Mouse (Mus musculus): ENCODE results near the gene Jagn1.

Gene Jagn1

DNA sequence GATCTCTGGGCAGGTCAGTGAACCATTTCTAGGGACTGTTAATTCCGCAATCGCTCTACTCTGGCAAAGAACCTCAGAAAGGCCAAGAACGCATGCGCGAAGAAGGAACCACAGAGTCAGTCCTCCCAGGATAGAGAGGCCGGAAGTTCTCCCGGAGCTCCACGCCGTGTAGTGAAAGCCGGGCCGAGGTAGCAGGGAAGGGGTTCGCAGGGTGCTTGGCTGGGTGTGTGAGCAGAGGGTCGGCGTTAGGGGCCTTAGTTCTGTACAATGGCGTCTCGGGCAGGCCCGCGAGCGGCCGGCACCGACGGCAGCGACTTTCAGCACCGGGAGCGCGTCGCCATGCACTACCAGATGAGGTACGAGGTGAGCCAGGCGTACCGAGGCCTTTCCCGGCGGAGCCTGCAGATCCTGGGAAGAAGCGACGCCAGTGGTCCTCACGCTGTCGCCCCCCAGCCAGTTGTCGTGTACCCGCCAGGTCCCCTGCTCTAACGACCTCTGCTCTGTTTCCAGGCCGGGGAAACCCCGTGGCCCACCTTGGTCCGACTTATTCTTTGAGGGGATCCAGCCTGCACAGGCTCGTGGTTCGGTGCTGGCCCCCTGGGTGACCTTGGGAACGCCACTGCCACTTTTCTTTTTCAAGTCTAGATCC is at the start of gene Jagn1:
Gene Jagn1, plus strand, starts transcription at position 128 of the 649 bp plus-strand sequence.
- DNase-seq (ENCODE audit: low spot score): peak; percentile 90

DNA sequence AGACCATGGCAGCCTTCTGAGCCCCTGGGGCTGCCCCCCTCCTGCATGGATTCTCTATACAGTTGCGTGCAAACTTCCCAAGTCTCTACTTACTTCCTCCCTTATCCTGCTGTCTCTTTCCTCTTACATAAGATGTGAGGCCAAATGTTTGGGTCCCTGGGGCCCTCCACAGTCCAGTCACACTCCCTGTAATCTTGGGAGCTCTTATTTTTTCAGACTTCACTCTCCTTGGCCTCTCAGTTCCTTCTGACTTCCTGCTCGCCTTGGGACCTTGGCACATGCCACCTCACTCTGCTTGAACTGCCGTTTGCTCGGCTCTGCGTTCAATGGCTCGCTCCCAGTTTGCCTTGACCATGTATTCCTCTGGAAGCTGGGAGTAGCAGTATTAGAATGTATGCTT is 48.4 kb upstream of the Jagn1 start:
- no peak for DNase-seq (ENCODE audit: low spot score)

DNA sequence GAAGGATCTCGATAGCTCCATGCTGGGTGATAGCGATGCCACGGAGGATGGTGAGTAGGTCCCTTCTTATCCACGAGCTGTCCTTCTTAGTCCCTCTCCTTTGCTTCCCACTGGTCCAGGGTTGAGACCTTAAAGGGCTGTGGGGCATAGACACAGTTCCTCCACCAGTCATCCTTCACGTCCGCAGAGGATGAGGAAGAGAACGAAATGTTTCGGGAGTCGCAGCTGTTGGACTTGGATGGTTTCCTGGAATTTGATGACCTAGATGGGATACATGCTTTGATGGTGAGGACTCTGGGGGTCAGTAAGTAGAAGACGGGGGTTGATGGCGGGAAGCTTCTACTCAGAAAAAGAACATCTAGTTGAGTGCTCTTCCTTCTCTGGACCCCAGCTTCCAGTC is 47.6 kb upstream of the Jagn1 start:
- no peak for DNase-seq (ENCODE audit: low spot score)

DNA sequence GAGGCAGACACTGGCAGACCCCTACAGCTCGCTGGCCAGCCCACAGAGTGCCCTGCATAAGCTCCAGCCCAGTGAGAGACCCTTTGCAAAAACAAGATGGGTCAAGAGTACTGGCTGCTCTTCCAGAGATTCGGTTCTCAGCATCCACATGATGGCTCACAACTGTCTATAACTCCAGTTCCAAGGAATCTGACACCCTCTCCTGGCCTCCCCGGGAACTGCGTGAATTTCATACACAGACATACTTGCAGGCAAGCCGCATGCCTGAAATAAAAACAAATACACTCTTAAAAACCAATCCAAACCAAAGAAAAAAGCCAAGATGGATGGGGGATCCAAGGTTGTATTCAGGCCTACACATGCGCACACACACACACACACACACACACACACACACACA is 46.9 kb upstream of the Jagn1 start:
- DNase-seq (ENCODE audit: low spot score): no peak

DNA sequence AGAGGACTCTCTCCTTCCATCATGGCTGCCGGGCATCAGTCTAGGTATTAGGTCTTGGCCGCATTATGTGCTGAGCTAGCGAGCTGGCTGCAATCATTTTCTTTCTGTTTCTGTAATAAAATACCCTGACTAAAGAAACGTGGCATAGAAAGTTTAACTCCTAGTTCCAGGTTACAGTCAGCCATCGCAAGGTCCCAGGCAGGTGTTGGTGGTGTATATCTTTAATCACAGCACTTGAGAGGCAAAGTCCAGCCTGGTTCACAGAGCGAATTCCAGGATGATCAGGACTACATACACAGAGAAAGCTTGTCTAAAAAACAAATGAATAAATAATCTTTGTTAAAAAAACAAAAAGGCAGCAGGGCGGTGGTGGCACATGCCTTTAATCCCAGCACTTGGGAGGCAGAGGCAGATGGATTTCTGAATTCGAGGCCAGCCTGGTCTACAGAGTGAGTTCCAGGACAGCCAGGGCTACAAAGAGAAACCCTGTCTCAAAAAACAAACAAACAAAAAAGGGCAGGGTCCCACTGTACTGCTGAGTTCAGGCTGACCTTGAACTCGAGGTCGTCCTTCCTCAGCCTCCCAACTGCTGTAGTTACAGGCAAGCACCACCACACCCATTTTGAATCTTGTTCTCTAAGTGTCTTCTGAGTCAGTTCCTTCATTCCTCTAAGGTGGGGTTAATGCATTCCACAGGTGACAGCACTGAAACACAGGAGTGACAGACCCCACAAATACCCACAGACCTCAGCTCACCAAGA is 45.9 kb upstream of the Jagn1 start:
- DNase-seq (ENCODE audit: low spot score): no peak

DNA sequence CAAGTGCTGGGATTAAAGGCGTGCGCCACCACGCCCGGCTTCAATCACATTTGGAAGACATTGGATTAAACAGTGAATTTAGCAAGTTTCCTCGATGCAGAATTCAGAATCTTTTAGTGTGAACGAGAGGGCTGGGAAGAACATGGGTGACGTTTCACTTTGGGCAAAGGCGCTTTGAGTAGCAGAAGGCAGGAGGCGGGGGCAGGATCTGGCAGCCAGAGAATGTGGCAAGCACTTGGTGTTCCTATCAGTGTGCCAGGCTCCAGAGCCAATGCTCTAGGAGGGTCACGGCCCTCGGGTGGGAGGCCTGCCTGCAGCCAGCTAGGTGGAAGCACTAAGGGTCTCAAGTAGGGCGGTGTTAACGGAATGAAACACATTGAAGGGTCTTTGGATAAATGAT is 40.3 kb upstream of the Jagn1 start:
- no peak for DNase-seq (ENCODE audit: low spot score)

DNA sequence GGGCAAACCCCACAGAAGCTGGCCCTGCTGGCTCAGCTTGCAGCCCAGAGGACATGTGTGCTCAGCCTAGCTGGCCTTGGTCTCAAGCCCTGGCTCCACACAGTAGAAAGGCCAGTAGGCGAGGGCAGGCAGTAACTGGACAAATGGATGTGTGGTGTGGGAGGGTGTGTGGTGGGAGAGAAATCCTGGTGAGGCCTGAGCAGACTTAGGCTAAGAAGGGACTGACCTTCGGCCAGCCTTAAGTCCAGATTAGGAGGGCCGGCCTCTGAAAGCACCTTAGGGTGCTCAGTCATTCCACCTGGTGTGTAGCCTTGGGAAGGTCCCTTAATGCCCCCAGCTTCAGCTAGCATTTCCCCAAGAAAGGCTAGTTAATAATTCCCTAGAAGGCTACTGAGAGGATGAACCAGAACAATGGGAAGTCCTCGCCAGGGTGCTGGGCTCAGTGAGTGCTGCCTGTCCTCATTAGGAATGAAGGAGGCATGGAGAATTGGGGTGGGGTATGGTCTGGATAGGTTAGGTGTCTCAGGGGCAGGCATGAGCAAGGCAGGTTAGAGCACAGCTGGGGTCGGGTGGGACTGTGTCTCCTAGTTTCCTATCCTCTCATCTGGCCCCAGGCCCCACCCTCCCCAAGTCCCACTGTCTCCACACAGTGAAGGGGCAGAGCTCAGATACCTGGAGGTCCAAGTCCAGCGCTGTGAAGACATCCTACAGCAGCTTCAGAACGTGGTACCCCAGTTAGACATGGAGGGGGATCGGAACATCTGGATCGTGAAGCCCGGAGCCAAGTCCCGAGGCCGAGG is 37.5 kb upstream of the Jagn1 start:
- DNase-seq (ENCODE audit: low spot score): no peak

DNA sequence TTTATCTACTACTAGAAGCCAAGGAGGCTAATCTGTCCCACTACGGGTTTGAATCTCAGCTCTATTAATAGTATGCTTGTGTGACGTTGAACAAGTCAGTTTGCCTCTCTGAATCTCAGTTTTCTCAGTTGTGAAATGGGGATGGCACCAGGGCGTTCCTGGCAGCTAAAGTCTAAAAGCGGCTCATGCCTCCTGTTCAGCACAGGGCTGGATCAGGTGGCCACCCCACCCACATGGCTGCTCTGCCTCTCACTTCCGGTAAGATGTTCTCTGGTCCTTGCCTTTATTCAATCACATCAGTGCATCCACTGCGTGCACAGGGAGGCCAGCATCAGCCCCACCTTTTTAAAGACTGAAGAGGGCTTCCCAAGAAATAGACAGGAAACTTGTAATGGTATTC is 36.9 kb upstream of the Jagn1 start:
- DNase-seq (ENCODE audit: low spot score): no peak

DNA sequence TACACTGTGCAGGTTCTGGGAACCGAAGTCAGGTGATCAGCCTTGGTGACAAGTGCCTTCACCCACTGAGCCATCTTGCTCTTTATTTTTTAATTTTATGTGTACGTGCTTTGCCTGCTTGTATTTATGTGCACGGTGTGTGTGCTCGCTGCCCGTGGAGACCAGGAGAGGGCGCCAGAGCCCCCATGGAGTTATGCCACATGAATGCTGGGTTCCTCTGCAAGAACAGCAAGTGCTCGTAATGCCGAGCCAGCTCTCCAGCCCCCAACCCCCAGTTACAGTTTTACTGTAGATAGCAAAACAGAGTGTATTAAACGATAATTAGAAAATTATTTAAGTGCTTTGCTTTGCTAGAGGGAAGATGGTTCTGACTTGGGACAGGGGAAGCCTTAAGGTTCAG is 35.7 kb upstream of the Jagn1 start:
- no peak for DNase-seq (ENCODE audit: low spot score)

DNA sequence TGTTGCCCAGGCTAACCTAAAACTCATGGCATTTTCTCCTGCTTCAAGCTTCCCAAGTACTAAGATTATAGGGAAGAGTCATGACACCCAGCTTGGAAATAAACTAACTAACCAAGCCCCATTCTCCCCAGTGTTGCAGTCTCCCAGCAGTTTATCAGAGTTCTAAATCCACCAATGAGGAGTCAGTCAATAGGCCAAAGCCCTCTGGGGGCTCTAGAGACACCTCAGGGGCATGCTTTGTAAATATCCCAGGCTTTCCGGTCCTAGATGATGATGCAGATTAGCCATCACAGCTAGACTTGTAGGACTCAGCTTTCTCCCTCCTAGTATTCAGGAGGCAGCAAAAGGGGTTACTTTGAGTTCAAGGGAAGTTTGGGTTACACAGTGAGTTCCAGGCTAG is 32.4 kb upstream of the Jagn1 start:
- no peak for DNase-seq (ENCODE audit: low spot score)

DNA sequence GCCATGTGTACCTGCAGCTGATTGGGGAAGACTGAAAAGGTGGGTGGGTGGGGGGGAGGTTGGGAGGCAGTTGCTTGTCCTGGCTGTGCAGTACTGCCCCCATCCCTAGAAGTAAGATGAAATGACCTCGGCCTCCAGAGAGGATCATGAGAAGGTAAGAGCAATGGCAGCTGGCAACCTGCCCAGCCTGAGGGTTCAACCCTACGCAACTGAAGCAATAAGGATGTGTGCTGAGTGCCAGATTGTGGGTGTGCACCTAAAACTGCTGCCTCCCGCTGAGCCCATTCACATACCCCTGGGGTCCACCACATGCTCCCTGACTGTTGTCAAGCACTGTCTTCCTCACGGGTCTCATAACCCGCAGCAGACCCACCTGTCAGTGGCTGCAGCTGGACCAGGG is 26.0 kb upstream of the Jagn1 start:
- DNase-seq (ENCODE audit: low spot score): no peak

DNA sequence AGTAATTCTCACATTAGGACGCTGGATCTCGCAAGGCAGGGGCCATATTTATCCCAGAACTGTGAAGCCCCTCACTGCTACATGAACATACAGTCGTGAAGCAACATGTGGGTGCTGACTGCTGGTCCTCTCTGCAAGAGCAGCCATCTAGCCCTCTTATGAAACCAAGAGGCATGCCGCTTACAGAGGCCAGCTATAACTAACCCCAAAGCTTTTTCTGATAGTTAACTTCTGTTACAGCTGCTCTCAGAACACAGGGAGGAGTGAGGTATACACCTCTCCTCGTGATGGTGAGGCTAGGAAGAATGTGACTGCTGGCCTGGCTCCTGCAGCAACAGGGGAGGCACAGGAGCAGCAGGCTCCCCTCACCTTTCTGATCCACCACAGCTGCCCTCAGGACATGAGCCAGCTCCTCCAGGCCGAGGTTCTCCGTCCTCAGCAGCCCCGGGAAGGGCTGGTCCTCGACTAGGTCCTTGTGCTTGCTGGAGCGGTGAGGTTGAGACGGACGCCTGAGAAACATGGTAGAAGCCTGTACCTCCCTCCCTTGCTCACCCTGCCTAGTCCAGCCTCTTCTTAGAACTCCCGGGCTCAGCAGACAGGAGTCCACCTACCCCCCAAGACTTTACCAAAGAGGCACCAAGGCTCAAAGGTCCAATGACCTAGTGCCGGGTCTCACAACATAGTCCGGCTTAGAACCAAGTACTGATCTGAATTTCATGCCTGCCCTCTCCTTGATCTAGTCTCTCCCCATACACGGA is 23.7 kb upstream of the Jagn1 start:
- DNase-seq (ENCODE audit: low spot score): no peak

DNA sequence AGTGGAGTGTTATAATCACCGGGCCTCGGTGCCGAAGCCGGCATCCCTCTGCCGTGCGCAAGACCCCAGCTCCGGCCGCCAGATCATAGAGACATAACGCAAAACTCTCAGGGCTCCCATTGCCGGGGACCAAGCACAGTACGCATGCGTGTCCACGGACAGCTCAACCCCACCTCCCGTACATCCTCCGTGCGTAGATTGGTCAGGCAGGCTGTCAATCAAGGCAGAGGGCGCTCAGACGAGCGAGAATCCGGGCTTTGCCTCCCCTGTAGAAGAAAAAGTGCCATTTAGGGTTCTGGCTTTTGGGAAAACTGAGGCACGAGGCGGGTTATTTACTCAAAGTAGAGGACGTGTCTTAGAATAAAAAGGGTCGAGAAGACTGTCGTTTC is 23.2 kb upstream of the Jagn1 start, which contains the start of gene Rpusd3:
Gene Rpusd3, minus strand, starts transcription at position 142 of the 389 bp plus-strand sequence.
- peak; percentile 96 for DNase-seq (ENCODE audit: low spot score)

DNA sequence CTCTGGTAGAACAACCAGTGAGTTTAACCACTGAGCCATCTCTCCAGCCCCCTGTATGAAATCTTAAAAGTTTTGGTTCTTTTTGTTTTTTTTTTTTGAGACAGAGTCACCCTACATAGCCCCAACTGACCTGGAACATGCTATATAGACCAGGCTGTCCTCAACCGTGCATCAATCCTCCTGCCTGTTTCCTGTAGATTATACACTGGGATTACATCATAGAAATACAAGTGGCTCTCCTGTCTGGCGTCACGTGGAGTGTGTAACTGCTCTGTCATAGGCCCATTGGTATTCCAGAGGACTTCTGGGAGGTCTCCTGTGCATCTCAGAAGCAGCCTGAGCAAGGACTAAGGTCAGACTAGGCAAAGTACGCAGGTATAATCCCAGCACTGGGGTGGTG is 19.4 kb upstream of the Jagn1 start:
- DNase-seq (ENCODE audit: low spot score): no peak

DNA sequence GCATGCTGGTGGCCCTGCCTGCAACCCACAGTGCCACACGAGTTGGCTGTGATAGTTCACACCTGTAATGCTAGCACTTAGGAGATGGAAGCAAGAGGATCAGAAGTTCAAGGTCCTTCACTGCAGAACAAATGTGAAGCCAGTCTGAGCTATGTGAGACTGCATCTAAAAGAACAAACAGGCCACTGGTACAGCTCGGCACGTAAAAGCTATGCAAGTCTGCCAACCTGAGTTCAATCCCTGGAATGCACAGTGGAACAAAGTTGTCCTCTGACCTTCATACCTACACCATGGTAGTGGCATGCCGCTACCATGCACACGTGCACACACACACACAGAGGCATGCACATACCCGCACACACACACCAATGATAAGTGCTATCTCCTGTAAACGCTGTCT is 18.2 kb upstream of the Jagn1 start:
- no peak for DNase-seq (ENCODE audit: low spot score)

DNA sequence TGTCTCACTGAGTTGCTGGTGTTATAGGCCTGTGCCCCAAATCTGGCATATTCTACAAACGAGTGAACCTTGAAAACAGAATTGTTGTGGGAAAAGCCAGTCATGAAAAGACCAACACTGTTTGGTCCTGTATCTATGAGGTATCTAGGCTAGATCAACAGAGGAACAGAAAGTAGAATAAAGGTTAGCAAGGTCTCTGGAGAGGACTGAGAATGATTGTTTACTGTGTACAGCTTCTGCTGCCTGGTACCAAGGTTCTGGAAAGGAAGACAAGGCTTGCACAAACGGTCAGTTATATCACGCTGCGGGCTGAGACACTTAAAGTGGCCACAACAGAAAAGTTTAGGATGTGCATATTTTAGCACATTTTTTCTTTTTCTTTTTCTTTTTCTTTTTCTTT is 15.7 kb upstream of the Jagn1 start:
- no peak for DNase-seq (ENCODE audit: low spot score)

DNA sequence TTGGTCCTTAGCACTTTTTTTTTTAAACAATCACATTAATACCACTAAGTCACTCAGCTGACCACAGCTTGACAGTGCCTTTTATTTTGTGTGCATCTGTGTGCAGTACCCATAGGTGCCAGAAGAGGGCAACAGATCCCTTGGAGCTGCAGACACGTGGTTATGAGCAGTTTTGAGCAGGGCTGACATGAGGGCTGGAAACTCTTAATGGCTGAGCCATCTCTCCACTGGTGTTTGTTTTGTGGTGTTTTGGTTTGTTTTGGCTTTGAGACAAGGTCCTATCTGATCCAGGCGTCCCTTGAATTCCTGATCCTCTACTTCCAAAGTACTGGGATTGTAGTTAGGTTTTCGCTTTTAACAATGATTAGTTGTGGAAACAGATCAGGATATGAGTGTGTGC is 15.0 kb upstream of the Jagn1 start:
- peak; percentile 57 for DNase-seq (ENCODE audit: low spot score)

DNA sequence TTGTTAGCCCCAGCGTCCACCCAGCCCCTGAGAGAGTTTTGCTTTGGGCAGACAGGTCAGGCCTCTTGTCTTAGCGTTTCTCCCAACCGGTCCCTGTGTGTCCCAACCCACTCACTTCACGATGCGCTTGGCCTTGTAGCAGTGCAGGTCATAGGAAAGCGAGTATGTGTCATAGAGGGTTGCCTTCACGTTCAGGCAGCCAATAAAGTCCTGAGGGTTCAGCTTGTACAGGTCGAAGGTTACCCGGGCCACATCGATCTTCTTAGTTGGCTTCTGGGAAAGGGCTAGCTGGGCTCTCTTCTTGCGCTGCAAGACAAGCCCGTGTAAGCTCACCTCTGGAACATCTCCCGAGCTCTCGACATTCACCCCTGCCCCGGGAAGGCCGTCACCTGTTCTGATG is 14.4 kb upstream of the Jagn1 start:
- no peak for DNase-seq (ENCODE audit: low spot score)

DNA sequence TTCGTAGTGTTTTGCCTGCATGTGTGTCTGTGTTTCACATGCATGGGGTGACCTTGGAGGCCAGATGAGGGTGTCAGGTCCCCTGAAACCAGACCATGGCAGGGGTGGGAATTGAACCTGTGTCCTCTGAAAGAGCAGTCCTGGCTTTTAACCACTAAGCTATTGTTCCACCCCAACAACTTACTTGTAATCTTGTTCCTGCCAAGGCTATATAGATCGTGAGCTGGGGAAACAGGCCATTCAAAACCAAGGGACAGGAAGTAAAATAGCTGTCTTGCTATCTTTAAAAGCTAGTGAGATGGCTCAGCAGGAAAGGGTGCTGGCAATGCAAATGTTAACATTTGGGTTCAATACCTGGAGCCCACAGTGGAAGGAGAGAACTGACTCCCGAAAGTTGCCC is 12.4 kb upstream of the Jagn1 start:
- DNase-seq (ENCODE audit: low spot score): no peak

DNA sequence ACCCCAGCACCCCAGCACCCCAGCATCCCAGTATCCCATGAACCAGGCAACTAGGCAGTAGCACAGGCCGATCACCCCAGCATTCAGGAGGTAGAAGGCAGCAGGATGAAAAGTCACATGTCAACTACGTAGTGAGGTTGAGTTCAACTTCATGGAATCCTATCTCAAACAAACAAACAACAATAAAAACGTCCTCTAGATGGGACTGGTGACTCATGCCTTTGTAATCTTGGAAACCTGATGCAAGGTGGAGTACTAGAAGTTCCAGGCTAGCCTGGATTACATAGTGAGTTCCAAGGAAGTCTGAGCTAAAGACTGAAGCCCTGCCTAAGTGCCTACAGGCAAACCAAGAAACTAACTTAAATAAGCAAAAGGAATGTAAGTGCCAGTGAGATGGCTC is 11.5 kb upstream of the Jagn1 start:
- no peak for DNase-seq (ENCODE audit: low spot score)

DNA sequence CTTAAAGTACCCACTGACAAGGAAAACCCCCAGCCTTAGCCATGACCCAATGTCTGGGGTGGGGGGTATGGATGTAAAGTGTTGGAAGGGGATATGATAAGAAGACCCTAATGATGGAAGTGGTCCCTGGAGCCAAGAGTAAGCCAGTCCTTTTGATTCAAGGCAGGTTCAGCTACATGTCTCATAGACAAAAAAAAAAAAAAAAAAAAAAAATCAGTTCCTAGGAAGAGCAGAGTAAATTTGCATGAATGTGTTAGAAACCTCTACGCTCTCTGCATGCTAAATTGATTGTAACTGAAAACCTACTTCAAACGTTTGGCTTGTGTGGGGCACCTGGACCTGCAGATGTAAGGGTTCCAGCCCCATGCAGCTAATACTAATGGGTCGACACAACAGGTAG is 10.6 kb upstream of the Jagn1 start:
- DNase-seq (ENCODE audit: low spot score): no peak

DNA sequence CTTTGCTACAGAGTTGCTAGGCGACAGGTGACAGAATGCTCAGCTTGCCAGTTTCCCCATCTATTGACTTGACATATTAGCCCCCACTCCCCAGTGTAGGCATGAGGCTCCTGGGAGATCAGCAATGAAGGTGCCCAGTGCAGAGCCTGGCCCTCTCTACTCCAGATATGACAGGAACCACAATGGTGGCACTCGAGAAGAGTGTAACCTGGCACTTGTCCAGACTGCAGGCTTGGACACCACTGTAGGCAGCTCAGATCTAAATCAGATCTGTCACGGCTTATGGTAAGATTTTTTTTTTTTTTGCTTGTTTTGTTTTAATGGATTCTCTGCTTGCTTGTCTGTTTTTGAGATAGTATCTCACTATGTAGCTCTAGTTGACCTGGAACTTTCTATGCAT is 8.7 kb upstream of the Jagn1 start:
- no peak for DNase-seq (ENCODE audit: low spot score)

Measured in T-cell, adult 2 months (primary cell).